Mouse (Mus musculus): ENCODE data around the gene Ttc29.

DNA sequence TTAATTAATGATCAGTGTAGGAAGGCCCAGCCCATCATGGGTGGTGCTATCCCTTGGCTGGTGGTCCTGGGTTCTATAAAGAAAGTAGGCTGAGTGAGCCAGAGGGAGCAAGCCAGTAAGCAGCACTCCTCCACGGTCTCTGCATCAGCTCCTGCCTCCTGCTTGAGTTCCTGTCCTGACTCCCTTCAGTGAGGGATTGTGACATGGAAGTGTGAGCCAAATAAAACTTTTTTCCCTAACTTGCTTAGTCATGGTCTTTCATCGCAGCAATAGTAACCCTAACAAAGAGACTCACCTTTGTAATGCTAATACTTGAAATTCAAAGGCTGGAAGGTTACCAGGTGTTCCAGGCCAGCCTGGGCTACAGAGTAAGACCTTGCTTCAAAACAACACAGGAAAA is 71.7 kb downstream of the Ttc29 start:
- TF ChIP-seq CTCF (IDR thresholded peaks at IDR 0.05; ENCODE audit: low read depth) (no peak), EP300 (IDR thresholded peaks at IDR 0.05; ENCODE audit: low read depth) (no peak)
